Mouse (Mus musculus) CD8-positive naive resting alpha-beta T cell, adult 2 months (primary cell): ENCODE results near the gene Tm2d1.

Experiments
- DNase-seq, 2 experiments: peaks; one replicate each; pipeline ENCODE4 v3.0.0; 2022; ENCODE audit warnings: low read depth in 2 of 2, low spot score in 2 of 2

Tm2d1 gene

GRCm38 (mm10) chr4:98322223-98322622 is 60.9 kb downstream of the Tm2d1 start:
- peak; percentile 83 for DNase-seq

- DNase-seq: no peak
These were observed 61.6 kb downstream of the Tm2d1 start for GRCm38 (mm10) chr4:98321371-98322111.

- no peak for DNase-seq
These were observed 64.3 kb downstream of the Tm2d1 start for GRCm38 (mm10) chr4:98318769-98319168.

DNA sequence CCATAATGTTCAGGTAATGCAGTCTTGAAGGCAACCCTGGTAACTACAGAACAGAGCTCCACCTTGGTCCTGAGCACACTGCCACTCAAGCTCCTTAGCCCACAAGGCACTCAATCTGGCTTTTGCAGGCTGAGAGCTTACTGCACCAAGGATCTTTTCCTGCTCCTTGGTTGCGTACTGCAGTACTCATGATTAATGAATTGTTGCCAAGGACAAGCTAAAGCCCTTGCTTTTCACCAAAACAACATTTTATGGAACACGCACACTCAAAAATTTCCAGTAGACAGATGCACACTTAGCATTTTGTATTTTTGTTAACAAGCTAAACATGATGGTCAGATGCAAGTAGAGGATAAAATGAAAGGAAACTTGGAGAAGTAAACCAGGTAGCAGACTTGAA is 66.0 kb downstream of the Tm2d1 start:
- DNase-seq: no peak
